Mouse (Mus musculus) cerebellum, adult 11 months (tissue): ENCODE results near the gene Mgat4c.

Experiments used
- DNase-seq: peaks from one replicate; pipeline ENCODE4 v3.0.0; 2022

The Mgat4c gene

DNA sequence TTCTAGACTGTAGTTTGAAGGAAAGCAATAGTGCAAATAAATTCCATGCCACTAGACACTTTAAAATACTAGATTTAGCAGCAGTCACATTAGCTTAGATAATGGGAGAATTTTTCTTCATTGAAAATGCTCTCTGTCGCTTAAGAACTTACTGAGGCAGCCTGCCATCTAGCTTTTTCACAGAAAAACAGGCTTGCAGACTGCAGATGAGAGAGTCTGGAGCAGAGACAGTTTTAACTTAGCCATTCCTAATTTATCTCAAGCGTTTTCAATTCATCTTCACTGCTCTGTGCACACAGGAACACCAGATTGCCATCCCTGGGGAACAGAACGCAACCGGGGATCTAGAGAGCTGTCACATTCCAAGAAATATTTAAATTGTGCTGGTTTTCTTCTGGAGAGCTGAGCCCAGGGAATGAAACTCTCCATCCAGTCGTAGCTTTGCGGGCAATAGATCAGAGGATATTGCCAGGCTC is at the start of gene Mgat4c:
TSS of gene Mgat4c (plus strand) at position 51 of the 476 bp plus-strand sequence.
- no peak for DNase-seq

DNA sequence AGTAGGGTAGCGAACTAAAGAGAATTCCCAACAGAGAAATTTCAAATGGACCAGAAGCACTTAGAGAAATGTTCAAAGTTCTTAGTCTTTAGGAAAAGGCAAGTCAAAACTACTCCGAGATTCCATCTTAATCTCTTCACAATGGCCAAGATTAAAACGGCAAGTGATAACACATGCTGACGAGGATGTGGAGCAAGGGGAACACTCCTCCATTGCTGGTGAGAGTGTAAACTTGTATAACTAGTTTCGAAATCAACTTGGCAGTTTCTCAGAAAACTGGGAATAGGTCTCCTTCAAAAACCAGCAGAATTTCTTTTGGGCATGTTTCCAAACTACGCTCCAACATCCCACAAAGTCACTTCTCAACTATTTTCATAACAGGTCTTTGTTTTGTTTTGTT is 46.0 kb upstream of the Mgat4c start:
- no peak for DNase-seq

DNA sequence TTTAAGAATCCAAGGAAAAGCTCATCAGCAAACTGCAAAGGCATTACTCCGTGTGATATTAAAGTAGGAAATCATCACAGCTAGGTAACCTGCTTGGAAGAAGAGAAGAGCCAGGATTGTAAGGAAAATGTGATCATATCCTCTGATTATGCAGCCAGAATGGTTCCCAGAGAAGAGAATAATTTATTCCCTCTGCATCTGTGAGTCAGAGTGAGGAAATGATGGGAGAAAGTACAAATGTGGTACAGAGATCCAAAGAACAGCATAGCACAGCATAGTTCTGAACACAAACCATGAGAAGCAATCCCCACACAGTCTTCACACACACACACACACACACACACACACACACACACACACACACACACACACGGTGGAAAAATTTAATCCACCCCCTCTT is 40.2 kb upstream of the Mgat4c start:
- no peak for DNase-seq

DNA sequence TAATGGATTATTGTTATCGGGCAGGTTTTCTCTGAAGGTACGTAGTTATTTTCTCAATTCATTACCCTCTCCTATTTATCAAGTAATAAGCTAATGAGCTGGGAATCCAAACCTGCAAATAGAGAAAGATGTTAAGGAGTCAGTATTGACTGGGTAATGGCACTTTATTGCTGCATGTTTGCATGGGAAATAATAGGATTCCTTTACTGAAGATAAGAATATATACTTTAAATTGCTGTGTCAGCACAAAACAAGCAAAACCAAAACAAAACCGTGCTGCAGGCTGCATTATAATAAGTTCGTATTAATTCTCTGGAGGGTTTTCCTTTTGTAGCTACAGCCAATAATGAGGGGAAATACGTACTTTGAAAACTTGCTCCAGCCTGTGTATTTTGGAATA is 627 bp downstream of the Mgat4c start:
- no peak for DNase-seq

DNA sequence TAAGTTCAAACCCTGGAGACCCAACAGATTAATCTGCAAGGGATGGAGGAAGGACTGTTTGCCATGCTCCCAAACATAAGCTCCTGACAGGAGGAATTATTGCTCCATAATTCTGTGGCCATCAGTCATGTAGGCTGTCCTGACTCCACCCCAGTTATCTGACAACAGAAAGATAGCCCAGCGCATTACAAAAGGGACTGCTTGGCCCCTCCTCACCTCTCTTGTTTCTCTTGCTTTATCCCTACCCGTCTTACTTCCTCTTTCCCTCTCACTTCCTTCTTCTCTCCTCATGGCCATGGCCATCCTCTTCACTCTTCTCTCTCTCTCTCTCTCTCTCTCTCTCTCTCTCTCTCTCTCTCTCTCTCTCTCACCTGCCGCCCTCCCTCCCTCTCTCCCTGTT is 80.5 kb downstream of the Mgat4c start:
- no peak for DNase-seq

DNA sequence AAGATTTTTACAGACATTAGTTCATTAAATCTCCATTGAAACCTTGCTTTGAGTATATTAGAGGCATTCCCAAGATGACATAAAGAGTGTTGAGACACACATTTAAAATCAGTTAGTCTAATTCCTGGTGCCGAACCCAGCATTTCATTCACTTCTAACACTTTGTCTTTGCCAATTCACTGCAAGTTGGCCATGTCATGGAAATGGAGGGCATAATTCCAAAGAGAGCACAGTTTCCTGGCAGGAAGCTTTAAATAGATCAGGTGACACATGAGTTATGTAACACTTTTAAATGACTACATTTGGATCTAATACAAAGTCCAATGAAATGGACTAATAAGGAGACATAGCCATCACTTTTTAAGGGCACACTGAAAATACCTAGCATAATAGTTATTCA is 89.4 kb downstream of the Mgat4c start:
- DNase-seq = no peak

DNA sequence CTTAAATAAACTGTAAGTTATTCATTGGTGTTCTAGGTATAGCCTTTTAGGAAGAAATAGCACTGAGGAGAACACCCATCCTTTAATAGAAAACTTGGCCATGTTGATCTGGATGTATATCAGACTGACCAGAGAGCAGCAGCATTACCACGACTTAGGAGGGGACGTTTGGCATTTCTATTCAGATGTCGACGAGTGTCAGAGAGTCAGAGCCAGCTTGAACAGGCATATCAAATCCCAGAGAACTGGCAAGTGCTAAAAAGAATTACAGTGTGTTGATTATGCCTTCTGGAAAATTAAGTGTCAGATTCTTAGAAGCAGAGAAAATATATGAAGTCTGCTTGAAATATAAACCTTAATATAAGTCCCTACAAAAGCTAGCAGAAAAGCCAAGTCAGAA is 89.9 kb downstream of the Mgat4c start:
- no peak for DNase-seq

DNA sequence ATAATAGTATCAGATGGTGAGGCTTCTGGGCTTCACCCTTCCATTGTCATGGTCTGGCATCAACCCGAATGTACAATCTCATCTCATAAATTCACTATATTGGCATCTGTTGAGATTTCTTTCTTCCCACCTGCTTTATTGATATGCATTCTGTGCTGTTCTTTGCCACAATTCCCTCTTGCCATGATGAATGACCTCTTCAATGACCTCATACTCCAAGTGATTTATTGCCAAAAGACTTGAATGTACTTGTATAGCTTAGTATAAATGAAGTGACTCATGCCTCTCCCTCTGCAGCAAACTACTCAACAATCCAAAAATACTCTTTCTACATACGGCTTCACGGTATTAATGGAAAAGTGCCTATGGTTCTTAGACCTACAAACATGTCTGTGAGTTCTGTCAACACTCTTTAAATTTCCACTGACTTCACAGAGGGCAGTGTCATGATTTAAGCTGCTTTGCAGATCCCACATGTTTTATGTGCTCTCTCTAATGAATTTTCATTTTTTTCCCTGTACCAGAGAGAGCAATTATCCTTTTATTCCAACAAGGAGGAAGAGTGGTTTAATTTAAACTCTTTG is 102.0 kb downstream of the Mgat4c start:
- DNase-seq = no peak

DNA sequence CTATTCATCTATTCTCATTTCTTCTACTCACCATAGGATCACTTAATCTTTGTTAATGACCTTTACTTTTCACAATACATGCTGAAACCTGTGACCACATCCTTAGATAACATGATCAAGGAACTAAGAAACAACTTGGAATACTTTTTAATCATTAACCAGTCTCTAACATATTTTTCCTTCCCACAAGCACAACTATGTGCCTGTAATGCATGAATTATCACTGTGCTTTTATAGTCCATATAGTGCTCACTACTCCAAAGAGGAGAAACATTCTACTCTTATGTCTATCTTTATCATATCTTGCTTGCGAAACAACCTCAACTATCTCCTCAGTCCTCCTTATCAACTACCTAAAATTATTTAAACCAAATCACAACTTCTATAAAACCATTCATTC is 114.2 kb downstream of the Mgat4c start:
- DNase-seq = no peak

DNA sequence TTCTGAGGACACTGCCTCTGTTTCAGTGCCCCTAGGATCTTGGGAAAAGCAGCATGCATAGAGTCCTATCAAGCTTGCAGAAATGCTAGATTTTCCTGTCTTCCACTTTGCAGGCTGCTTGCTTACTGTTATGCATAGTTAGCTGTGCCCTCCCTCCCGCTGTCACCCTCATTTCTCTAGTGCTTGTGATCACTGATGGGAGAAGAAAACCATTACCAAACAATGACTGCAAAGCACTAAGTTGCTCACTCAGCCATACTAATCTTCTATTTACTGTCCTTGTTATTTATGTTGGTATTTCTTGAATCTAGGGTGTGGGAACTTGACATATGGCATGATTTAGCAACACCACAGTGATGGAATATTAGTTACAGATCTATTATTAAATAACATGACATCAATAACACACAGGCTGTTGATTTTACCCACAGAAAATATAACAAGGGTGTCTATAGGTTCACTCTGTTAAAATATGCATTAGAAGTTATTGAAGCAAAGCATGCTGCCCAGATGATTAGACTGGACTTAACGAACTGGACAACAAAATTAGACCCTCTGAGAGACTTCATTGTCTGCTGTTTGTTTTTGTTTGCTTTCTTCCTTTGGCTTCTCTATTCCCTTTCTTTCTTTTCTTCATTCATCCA is 117.7 kb downstream of the Mgat4c start:
- no peak for DNase-seq

DNA sequence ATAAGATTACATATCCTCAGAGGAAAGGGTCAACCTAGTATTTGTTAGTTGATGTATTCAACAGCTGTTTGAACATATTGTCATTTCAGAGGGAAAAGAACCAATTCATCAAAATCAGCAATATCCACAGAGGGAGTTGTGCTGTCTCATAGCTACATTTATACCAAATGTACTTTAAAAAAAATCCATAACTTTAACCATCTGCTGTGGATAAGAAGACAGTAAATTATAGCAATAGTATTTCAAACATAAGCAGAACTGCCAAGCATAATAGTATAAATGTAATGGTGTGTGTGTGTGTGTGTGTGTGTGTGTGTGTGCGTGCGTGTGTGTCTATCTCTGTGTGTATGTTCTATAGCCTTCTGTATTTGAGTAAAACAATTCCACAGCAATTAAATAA is 127.5 kb downstream of the Mgat4c start:
- DNase-seq = no peak

DNA sequence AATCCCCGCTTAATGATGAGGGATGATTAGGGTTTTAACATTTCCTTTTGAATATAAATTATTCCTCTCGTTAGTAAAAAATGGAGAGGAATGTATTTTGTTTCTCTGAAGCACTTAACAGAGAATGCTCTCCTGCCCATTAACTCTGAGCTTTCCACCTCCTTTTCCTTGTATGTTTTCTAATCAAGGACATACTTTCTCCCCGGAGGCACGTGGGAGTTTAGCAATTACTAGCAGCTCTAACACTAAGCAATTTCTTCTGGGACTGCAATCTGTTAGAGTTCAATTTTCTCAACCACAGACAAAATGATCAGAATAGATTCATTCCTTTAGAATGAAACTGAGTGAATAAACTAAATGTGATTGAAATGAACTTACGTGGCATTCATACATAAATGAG is 135.6 kb downstream of the Mgat4c start:
- DNase-seq = no peak

DNA sequence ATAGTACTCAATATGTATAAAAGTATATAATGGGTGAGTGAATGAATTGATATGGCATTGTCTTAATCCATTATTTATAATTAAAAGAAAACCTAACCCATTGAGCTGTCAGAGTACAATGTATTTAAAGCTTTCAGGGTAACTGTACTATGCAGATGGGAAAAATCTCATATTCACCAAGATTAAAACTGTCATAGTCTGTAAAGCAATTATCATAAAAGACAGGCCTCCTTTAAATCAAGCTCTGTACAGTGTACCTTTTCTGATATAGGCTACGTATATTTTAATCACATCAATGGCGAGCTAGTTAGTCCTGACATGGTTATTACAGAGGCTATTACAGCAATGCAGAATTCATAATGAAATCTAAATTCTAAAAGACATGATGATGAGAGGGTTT is 146.7 kb downstream of the Mgat4c start:
- DNase-seq = no peak

DNA sequence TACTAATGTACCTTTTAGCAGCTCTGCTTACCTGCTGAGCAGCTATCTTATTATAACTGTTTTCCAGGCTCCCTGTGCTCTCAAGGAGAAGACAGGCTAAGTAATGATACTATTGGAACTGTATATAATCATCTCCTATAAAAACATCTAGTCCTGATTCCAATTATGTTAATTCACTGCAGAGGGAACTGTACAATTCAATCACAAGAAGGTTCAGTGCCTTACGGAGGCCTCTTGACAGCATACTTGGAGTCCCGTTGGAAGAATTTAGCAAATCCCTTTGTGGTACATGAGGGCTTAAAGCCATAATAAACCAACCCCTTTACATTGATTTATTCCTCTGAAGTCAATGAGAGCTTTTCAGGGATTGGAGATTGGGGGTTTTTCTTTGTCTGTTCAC is 174.8 kb downstream of the Mgat4c start:
- no peak for DNase-seq

DNA sequence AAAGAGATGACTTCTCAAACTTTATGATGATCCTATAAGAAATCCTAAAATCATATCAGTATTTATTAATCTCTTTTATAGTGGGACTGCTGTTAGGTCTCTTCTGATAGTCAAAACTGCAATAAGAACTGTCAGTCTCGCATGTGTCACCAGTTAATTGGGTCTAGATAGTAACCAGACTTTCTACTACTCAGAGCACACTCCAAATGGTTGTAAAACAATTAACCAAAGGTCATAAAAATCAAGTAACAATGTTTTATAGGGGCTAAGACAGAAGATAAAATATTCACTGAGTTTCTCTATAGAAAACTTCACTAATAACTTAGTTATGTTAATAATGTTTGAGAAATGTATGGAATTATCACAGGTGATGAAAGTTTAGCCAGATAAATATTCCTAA is 208.6 kb downstream of the Mgat4c start:
- no peak for DNase-seq

DNA sequence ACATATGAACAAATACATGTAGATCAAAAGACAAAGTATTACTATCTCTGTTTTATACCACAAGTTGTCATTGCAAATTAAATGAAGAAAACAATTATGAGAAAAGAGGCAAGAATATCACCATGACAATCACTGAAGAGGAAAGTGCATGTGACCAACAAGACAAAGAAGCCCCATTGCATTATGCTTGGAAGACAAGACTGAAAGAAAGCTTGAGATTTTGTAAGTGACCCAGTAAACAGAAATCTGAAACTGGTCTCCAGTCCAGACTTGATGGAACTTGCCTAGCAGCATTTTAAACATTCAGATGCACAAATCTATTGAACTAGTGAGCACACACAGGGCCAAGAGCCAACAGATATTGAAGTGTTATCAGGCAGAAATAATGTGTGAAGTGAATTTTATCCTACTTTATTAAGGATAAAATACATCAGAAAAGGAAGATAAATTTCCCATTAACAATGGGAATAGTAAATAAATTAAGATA is 236.1 kb downstream of the Mgat4c start:
- DNase-seq = no peak

DNA sequence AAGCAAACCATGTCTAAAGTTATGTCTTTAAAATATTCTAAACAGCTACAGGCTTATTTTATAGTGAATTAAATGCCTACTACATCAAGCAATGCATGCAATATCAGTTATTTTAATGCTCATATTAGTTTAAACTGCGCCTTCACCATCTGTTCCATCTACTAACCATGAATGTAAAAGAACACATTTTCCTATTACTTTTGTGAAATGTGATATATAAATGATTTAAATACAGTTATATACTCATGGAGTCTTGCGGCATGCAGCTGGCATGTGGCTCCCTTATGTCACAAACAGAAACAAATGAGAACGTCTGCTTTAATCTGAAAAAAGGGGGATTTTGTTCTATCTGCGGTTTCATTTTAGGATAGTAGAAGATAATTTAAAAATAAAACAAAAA is 316.3 kb downstream of the Mgat4c start:
- no peak for DNase-seq

DNA sequence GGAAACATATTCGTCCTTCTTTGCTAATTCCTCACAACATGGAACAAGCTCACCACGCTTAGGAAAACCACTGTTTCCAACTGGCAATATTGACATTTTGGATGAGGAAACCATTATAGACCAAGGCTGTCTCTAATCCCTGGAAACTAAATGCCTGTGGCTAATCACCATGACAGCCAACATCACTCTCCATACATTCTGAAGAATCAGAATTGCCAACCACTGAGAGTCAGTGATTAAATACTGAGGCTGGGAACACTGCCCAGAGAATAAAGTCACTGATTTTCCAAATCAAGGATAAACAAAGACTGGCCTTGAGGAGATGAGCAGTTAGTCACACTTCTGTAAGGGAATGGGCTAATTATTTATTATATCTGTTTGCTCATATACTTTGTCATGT is 361.2 kb downstream of the Mgat4c start:
- DNase-seq = no peak

DNA sequence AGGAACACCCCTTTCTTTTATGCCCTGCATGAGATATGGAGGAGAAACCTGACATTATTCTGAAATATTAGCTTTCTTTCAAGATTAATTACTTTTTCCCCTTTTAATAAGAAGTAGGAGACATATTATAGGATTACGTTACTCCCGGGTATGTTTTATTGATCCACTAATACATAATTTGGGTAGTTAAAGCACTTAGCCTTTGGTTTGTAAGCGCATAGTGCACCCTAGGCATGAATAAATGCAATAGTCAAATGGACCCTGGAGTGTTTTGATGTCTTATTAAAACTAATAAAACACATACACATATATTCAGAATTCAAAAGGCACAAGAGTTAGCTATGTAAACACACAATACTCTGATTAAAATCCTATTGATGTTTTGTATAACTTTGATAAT is 374.9 kb downstream of the Mgat4c start:
- DNase-seq = no peak

DNA sequence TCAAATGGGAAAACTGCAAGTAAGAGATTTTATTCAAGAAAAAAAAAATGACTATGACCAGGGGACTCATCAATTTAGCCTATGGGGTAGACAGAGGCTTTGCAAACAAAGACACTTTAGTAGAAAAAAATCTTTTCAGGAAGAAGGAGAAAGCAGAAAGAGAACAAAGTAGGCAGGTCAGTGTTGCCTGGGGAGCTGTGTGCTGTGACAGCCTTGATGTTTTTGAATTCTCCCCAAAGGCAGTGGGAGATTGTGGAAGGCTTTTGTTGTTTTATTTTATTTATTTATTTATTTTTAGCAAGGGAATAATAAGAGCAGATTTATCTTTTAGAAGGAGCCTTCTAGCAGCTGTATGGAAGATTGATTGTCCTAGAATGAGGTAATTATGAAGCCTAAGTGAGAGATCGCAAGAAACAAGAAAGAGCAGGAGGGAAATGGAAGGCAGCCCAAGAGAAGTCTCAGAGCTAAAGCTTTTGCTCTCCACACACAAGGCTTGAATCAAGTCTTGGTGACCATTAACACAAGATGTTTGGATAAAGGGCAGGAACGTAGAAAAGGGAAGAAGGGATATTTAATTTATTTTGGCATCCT is 375.8 kb downstream of the Mgat4c start:
- no peak for DNase-seq

DNA sequence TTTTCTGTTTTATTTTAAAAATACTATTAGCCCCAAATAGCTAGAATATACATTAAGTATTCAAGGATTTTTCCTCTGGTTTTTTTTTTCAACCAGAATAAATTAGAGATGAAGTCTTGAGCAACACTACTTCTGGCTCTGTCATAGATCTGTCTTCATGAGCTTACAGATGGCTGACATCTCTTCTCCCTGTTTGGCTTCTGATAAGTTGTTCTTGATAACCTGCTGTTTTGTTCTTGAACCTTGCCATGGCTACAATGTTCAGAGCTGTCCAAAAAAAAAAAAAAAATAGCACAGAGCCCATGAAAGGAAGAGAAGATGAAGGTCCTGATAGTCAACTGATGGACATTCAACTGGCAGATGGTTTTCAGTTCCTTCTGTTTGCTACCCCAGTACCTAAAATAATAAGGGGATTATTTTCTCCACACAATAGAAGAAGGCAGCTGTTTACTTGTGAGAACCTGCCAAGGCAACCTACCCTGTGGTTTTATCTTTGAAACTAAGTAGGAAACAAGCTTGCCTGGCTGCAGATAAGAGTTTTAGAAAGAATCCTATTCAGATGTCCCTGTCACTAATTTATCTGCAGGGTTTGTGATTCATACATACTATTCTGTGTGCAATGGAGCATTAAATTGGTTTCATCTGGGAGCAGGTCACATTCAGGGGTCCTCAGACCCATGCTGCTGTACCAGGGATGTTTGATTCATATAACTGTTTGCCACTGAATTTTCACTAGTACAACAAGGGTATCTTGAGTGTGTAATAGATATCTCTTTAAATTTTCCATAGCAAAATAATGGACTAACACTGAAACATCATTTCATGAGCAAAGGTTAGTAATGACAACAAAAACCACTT is 393.5 kb downstream of the Mgat4c start:
- no peak for DNase-seq

DNA sequence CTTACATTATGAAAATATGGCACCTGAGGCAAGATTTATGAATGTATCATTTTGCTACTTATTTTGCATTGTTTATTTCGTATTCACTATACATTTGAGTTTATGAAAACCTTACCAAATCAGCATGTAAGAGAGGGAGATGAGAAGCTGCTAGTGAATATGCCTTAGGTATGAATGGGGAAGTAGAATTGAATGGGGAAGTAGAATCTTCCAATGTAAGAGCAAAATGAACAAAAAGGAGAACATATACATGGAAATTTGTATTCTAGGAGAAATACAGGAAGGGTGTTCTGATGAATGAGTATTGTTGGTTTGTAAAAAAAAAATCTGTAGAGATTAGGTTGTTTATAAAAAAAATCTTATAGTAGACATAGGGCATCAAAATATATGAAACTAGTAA is 441.9 kb downstream of the Mgat4c start:
- no peak for DNase-seq

DNA sequence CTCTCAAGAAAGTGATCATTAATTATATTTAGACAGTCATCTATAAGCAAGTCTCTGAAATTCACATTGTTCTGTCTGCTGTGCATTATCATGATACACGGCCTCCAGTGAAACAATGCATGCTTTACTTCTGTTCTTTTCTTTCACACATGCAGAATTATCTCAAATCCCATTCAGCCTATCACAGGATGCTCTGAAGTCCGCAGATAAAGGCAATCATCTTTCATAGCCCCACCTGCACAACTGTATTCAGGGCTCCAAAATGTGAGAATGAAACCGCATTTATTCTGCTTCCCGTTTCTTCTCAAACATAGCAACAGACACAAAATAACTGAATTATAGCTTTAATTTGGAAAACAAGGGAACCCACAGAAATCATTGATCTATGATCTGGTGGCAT is 446.1 kb downstream of the Mgat4c start:
- no peak for DNase-seq

DNA sequence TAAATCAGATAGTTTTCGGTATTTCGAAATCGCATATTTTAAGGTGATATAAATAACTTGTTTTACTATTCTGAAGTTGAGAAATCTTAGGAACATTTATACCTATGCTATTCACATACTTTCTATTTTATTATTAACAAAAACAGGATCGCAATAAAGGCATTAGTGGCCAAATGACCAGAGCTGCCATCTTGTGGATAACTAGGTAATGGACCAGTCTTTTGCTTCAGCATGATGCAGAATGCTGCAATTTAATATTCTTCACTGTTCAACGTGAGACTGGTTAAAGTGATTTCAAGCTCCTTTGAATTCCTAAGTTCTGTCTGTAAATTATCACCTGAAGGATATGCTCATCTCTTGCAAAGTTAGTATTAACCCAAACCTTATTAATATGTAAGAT is 473.6 kb downstream of the Mgat4c start:
- no peak for DNase-seq
